Mouse (Mus musculus) embryonic facial prominence, embryonic 12.5 days (tissue): ENCODE measurements at regions not wholly inside any gene's neighbourhood (a gene's known extent, or its start where the extent isn't known, plus 50 kb on each side); places are given as distances from the start of the nearest gene placed in this dataset.

Source experiments
- ATAC-seq: fragments of 200-750 bp; cut with Nextera tagmentation; 2 replicates; pipeline ENCODE4 v1.8.0; 2017; ENCODE audit not compliant: insufficient number of reproducible peaks, insufficient read depth, low FRiP score, low TSS enrichment
- H3K27ac ChIP-seq: fragments of 300-500 bp; sonication (generic); 2 replicates; pipeline ENCODE4 v1.5.1; 2016; ENCODE audit warnings: mild to moderate bottlenecking
- H3K27me3 ChIP-seq: fragments of 300-500 bp; sonication (generic); 2 replicates; pipeline ENCODE4 v1.6.1; 2016; ENCODE audit warnings: mild to moderate bottlenecking, moderate library complexity
- H3K36me3 ChIP-seq: fragments of 300-500 bp; sonication (generic); 2 replicates; pipeline ENCODE4 v1.6.1; 2016; ENCODE audit warnings: mild to moderate bottlenecking
- H3K4me1 ChIP-seq: fragments of 300-500 bp; sonication (generic); 2 replicates; pipeline ENCODE4 v1.6.1; 2016
- H3K4me2 ChIP-seq: fragments of 300-500 bp; sonication (generic); replicated peaks from 2 replicates; pipeline ENCODE4 v1.6.1; 2016; ENCODE audit warnings: mild to moderate bottlenecking, moderate library complexity
- H3K4me3 ChIP-seq: fragments of 300-500 bp; sonication (generic); 2 replicates; pipeline ENCODE4 v1.5.1; 2016; ENCODE audit warnings: mild to moderate bottlenecking
- H3K9ac ChIP-seq: fragments of 300-500 bp; sonication (generic); 2 replicates; pipeline ENCODE4 v1.6.1; 2016; ENCODE audit warnings: mild to moderate bottlenecking, moderate library complexity
- H3K9me3 ChIP-seq: fragments of 300-500 bp; sonication (generic); 2 replicates; pipeline ENCODE4 v1.6.1; 2016; ENCODE audit warnings: mild to moderate bottlenecking, moderate library complexity
- WGBS: fragments of 180-500 bp; shearing (Covaris S2); methylation state at CpG from one replicate; pipeline ENCODE4 v1.1.7; 2016; 5-methylcytosine and 5-hydroxymethylcytosine counted together

DNA sequence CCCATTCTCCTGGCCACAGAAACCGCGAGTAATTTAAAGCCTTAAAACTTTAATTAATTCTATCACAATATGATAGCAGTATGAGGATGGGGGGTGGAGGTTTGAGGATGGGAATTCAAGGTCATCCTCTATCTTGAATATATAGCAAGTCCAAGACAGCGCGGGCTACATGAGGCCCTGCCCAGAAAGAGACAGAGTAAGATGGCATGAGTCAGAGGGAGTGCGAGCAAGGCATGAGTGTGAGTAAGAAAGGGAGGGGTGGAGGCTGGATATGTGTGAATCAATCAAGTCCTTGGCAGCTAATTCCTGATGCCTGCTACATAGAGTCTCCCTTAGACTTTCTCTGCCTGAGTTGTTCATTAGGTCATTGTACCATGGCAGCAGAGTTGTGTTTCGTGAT is 186.5 kb upstream of the Palmd start:
- H3K27ac ChIP-seq, result no peak overlapping the region

GRCm38 (mm10) chr3:117153011-117153473 is 184.3 kb upstream of the Palmd start:
- 56% methylated on average over 2 of the region's 2 CpGs for WGBS
- no peaks in the 10 kb centered on the region for H3K36me3 ChIP-seq
- H3K27me3 ChIP-seq, result no peaks in the 10 kb centered on the region
- H3K4me1 ChIP-seq, result no peaks in the 10 kb centered on the region
- H3K27ac ChIP-seq, result no peak overlapping the region
- no peaks in the 10 kb centered on the region for H3K9me3 ChIP-seq
- no peak overlapping the region for H3K4me3 ChIP-seq
- no peak overlapping the region for H3K9ac ChIP-seq
- no peak overlapping the region for H3K4me2 ChIP-seq
- ATAC-seq, result no peak

More for the DNA sequence above, 186.5 kb upstream of the Palmd start:
- H3K4me2 ChIP-seq, result no peak overlapping the region
- 85% methylated on average over 6 of the region's 6 CpGs for WGBS
- no peak overlapping the region for H3K9ac ChIP-seq
- H3K36me3 ChIP-seq, result no peaks in the 10 kb centered on the region
- no peaks in the 10 kb centered on the region for H3K27me3 ChIP-seq
- no peaks in the 10 kb centered on the region for H3K4me1 ChIP-seq
- ATAC-seq, result no peak
- H3K9me3 ChIP-seq, result no peaks in the 10 kb centered on the region
- H3K4me3 ChIP-seq, result no peak overlapping the region

DNA sequence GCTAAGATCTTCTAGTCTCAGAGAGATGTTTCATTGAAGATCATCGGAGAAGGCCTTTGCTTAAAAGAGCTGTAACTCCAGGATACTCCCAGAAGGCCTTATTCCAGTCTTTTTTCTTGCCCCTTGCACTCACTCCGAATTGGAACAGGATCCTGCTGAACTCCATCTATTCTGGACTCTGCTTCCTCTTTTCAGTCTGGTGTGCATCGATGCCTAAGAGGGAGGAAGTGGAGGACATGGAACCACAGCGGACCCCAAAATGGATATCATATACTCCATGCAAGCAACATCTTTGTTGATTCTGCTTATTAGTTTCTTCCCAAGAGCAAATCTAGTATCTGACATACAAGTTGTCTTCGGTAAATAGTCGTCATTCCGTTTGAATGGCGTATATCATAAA is 183.6 kb upstream of the Palmd start:
- no peak overlapping the region for H3K27ac ChIP-seq
- no peaks in the 10 kb centered on the region for H3K4me1 ChIP-seq
- ATAC-seq, result no peak
- H3K27me3 ChIP-seq, result no peaks in the 10 kb centered on the region
- WGBS, result 86% methylated on average over 8 of the region's 8 CpGs
- no peaks in the 10 kb centered on the region for H3K36me3 ChIP-seq
- H3K4me3 ChIP-seq, result no peak overlapping the region
- H3K4me2 ChIP-seq, result no peak overlapping the region
- no peak overlapping the region for H3K9ac ChIP-seq
- H3K9me3 ChIP-seq, result no peaks in the 10 kb centered on the region

DNA sequence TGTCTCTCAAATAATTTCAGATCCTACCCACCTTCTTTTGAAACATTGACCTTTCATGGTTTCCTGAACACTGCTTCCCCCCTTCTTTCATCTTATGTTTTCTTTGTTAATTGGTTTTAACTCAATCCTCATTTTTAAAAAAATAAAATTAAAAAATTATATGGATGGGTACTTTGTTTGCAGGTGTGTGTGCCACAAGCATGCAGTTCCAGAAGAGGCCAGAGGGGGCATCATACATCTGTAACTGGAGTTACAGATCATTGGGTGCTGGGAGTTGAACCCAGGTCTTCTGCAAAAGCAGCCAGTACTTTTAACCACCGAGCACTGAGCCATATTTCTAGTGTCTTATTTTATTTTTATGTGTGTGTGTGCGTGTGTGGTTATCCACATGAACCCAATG is 178.6 kb upstream of the Palmd start:
- no peak overlapping the region for H3K4me3 ChIP-seq
- H3K4me2 ChIP-seq, result no peak overlapping the region
- ATAC-seq, result no peak
- 94% methylated on average over 2 of the region's 2 CpGs for WGBS
- H3K9me3 ChIP-seq, result no peaks in the 10 kb centered on the region
- no peak overlapping the region for H3K9ac ChIP-seq
- no peak overlapping the region for H3K27ac ChIP-seq
- no peaks in the 10 kb centered on the region for H3K27me3 ChIP-seq
- no peaks in the 10 kb centered on the region for H3K36me3 ChIP-seq
- no peaks in the 10 kb centered on the region for H3K4me1 ChIP-seq

DNA sequence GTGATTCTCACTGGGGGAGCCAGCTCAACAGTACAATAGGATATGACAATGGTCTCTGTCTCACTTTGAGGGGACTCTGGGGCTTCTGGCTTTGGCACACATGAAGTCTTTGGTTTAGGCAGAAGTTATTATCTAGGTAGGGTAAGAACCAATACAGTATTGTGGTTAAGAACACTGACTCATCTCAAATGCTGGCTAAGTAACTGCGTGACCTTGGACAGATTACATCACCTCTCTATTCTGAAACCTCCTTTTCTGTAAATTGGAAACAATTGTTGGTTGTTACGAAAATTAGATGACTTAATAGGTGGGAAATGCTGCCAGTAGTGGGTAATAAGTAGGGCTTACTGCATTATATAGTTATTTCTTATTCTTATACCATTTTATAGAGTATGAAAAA is 171.0 kb upstream of the Palmd start:
- 80% methylated on average over 2 of the region's 2 CpGs for WGBS
- no peaks in the 10 kb centered on the region for H3K36me3 ChIP-seq
- ATAC-seq, result no peak
- H3K4me2 ChIP-seq, result no peak overlapping the region
- no peaks in the 10 kb centered on the region for H3K9me3 ChIP-seq
- H3K4me3 ChIP-seq, result no peak overlapping the region
- H3K4me1 ChIP-seq, result no peaks in the 10 kb centered on the region
- H3K27me3 ChIP-seq, result no peaks in the 10 kb centered on the region
- H3K9ac ChIP-seq, result no peak overlapping the region
- no peak overlapping the region for H3K27ac ChIP-seq

DNA sequence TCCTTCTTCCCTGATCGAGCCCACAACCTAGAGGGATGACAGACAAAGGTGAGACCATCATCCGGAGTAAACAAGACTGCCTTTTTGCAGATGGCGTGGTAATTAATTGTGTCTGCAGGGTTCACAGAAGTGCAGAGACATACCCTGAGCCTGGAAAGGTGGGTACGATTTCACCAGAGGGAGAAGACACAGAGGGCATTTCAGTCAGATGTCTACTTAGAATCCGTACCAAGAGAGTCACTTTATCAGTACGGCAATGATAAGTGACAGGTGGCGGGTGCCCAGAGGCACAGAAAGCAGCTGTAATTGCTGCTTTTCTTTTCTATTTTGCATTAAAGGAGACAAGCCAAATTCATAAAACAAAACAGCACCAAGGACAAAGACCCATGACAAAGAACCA is 169.9 kb upstream of the Palmd start:
- Histone ChIP-seq H3K4me2 (no peak overlapping the region), H3K36me3 (no peaks in the 10 kb centered on the region), H3K9ac (no peak overlapping the region), H3K9me3 (no peaks in the 10 kb centered on the region), H3K4me3 (no peak overlapping the region), H3K27ac (no peak overlapping the region), H3K27me3 (no peaks in the 10 kb centered on the region), H3K4me1 (no peaks in the 10 kb centered on the region)
- WGBS, result 74% methylated on average over 7 of the region's 7 CpGs
- no peak for ATAC-seq

- Histone ChIP-seq H3K4me3 (no peak overlapping the region), H3K4me2 (no peak overlapping the region), H3K36me3 (no peaks in the 10 kb centered on the region), H3K9me3 (no peaks in the 10 kb centered on the region), H3K27ac (no peak overlapping the region), H3K9ac (no peak overlapping the region), H3K27me3 (no peaks in the 10 kb centered on the region), H3K4me1 (no peaks in the 10 kb centered on the region)
- ATAC-seq, result no peak
- WGBS, result 88% methylated on average over 4 of the region's 4 CpGs
Measured at GRCm38 (mm10) chr3:117132897-117133296, 164.1 kb upstream of the Palmd start.

DNA sequence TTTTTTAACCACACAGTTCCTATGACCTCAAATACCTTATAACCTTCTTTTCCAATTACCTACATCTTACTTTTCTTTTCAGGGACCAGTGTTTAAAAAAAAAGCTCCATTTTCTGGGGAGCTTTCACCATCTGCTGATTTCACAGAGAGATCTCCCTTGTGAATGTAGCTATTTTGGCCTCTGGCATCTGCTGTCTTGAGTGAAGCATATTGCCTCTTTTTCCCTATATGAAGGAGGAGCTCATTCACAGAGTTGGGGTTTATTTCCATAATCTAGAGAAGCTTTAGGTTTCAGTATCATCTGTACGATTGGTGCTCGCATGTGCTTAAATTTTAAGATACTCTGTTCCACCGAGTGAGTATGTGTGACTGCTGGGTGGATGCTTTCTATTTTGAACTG is 153.4 kb upstream of the Palmd start:
- H3K9ac ChIP-seq, result no peak overlapping the region
- H3K4me2 ChIP-seq, result no peak overlapping the region
- no peaks in the 10 kb centered on the region for H3K9me3 ChIP-seq
- WGBS, result 87% methylated on average over 3 of the region's 3 CpGs
- no peak overlapping the region for H3K27ac ChIP-seq
- no peaks in the 10 kb centered on the region for H3K27me3 ChIP-seq
- no peaks in the 10 kb centered on the region for H3K36me3 ChIP-seq
- H3K4me3 ChIP-seq, result no peak overlapping the region
- no peak for ATAC-seq
- H3K4me1 ChIP-seq, result no peaks in the 10 kb centered on the region; the same call in 1 of the 2 replicates

DNA sequence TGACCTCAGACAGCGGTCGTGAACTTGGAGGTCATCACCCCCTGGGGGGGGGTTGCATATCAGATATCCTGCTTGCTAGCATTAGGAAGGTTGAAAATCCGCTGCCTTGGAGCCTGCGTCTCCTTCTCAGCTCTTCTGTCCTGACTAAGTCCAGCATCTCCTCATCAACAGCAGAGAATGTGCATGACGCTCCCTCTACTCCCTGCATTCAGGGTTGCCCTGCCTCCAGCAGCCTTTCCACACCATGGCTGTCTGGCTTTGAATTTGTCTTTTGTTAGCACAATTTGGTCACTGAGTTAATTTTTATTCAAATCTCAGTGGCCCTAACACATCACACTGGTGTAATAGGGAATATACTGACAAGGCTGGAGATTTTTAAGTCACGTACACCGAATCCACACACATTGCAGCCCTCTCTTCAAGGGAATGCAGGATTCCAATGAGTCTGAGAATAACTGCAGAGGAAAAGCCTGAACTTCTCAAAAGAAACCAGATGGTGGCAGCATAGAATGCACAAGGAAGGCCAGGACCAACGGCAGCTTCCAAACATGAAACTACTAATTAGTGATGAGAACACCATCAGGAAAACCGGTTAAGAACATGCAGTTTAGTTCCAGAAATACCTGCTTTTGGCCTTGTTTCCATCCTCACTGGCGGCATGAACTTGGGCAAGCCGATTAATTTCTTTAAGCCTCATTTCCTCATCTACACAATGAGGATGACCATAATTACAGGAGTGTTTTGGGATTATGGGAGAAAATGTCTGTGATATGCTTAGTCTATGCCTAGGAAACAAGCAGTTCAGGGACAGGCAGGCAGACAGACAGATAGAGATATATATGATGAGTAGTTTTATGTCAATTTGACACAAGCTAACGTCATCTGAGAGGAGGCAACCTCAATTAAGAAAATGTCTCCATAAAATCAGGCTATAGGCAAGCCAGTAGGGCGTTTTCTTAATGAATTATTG is 151.6 kb upstream of the Palmd start:
- ATAC-seq, result no peak
- Histone ChIP-seq H3K27ac (no peak overlapping the region), H3K27me3 (no peaks in the 10 kb centered on the region), H3K9me3 (no peaks in the 10 kb centered on the region), H3K4me1 (no peaks in the 10 kb centered on the region; the same call in 1 of the 2 replicates), H3K4me2 (no peak overlapping the region), H3K36me3 (no peaks in the 10 kb centered on the region), H3K4me3 (no peak overlapping the region), H3K9ac (no peak overlapping the region)
- 50% methylated on average over 13 of the region's 13 CpGs for WGBS

DNA sequence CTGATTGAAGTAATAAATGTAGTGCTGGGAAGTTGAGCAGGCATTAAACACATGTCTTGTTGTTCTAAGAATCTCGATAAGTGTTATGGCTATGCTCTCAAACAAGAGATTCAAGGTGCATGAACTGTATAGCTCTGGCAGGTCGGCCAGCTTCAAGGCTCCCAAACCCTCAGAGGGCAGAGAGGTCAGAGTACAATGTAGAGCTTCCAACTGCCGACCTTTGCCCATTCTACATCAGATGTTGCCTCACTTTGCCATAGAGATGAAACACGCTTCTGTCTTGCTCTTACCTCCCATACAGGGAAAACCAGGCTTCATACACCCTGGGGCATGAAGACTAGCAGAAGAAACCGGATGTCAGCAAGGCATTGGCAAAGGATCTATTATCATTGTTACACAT is 150.8 kb upstream of the Palmd start:
- 70% methylated on average over 5 of the region's 5 CpGs for WGBS
- Histone ChIP-seq H3K4me3 (no peak overlapping the region), H3K27me3 (no peaks in the 10 kb centered on the region), H3K9ac (no peak overlapping the region), H3K27ac (no peak overlapping the region), H3K36me3 (no peaks in the 10 kb centered on the region), H3K9me3 (no peaks in the 10 kb centered on the region), H3K4me1 (no peaks in the 10 kb centered on the region; the same call in 1 of the 2 replicates), H3K4me2 (no peak overlapping the region)
- no peak for ATAC-seq

DNA sequence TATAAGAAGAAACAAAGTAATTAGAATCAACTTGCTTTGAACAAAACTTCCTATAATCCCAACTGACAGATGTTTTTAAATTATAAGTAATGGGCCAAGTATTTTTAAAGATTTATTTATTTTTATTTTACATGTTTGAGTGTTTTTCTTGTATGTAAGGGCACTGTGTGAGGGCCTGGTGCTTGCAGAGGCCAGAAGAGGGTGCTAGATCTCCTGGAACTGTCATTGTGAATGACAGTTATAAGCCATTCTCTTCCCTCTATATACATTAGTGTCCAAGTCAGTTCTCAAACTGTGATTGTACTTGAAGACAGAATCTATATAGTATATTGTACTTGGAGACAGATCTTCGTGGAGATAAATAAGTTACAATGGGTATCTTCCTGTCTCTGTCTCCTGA is 149.1 kb upstream of the Palmd start:
- no peaks in the 10 kb centered on the region; the same call in 1 of the 2 replicates for H3K4me1 ChIP-seq
- WGBS, result 47% methylated on average over 1 of the region's 1 CpGs
- no peak overlapping the region for H3K9ac ChIP-seq
- H3K9me3 ChIP-seq, result no peaks in the 10 kb centered on the region
- no peak for ATAC-seq
- no peaks in the 10 kb centered on the region for H3K27me3 ChIP-seq
- no peaks in the 10 kb centered on the region for H3K36me3 ChIP-seq
- H3K27ac ChIP-seq, result no peak overlapping the region
- no peak overlapping the region for H3K4me3 ChIP-seq
- no peak overlapping the region for H3K4me2 ChIP-seq

DNA sequence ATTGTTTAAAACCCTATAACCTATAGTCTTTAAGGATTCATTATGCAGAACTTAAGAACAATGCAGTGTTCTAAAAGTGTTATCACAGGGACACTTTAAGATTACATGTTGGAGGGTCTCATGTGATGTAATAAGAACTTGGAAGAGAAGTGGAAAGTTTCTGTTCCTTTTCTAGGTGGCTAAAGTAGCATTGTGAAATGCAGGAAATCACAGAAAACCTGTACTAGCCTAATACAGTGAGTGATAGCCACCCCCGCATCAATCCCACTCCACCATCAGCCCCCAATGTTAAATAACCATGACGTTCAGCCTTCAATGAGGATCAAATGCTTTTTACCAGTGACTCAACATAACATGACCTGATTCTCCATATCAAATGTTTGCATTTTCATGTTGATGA is 147.4 kb upstream of the Palmd start:
- 80% methylated on average over 2 of the region's 2 CpGs for WGBS

More for the DNA sequence above, 147.4 kb upstream of the Palmd start:
- H3K36me3 ChIP-seq, result no peaks in the 10 kb centered on the region
- H3K4me1 ChIP-seq, result no peaks in the 10 kb centered on the region; the same call in 1 of the 2 replicates
- no peak overlapping the region for H3K4me2 ChIP-seq
- H3K9me3 ChIP-seq, result no peaks in the 10 kb centered on the region
- H3K4me3 ChIP-seq, result no peak overlapping the region
- ATAC-seq, result no peak
- H3K27me3 ChIP-seq, result no peaks in the 10 kb centered on the region
- no peak overlapping the region for H3K27ac ChIP-seq
- H3K9ac ChIP-seq, result no peak overlapping the region
